Mouse (Mus musculus): ENCODE data around the gene Kbtbd2. TPM values are rescaled to one million over a fixed set of nuclear protein-coding genes. Genes with fewer than 3 reads are reported as not detected.

Gene Kbtbd2
- 30.6 and 31.6 TPM in 2 replicates for polyA plus RNA-seq (2015; fragmentation: Nextera tagmentation; extraction: Ambion mirVana)

DNA sequence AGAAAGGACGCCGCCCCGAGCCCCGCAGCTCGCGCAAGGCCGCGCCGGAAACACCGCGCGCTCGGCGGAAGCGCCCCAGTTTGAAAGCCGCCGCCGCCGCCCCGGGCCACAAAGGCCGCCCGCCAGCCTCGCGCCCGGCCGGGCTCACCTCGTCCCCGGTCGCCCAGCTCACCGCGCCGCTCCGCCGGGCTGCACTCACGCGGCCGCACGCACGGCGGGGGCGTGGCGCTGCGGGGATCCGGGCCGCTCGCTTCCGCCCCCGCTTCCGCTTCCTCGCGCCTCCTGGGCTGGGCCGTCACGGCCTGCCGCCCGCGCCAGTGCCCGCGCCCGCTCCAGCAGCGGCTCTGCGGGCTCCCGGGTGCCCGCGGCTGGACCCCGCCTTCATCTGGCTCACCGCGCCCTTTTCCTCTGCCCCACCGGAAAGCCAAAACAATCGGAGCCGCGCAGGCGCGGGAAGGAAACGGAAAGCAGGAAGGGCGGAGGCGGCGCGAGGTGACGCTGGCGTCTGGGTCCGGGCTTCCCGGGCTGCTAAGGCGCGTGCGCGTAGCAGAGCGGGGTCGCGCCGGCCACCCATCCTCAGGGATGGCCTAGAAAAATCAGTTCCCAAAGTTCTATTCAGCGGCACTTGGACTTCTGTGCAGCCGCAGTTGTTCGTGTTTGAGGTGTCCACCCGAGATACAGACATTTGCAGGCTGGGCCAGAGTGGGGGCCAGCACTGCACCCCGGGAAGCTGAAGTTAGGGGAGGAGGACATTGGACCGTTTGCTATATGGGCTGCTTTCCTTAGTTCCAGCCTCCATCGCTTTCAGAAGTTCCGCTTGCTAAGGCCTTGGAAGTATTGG is at the start of gene Kbtbd2:
Gene Kbtbd2, minus strand, starts transcription at position 503 of the 841 bp plus-strand sequence.
- Histone ChIP-seq H3K9me3 (no peaks in the 10 kb centered on the region), H3K27me3 (no peaks in the 10 kb centered on the region), H3K36me3 (no peaks in the 10 kb centered on the region), H3K4me1 (peaks cover 24% of the 10 kb centered on the region), H3K27ac (peak within 1 kb of the TSS; percentile 100), H3K4me2 (peak within 1 kb of the TSS; percentile 67), H3K4me3 (peak within 1 kb of the TSS; percentile 92), H3K9ac (peak within 1 kb of the TSS; percentile 96)
- ATAC-seq (ENCODE audit: borderline replicate concordance, extremely low read depth, low FRiP score, low TSS enrichment) = peak; percentile 95
- WGBS = under 1% methylated on average over 96 of the region's 98 CpGs

DNA sequence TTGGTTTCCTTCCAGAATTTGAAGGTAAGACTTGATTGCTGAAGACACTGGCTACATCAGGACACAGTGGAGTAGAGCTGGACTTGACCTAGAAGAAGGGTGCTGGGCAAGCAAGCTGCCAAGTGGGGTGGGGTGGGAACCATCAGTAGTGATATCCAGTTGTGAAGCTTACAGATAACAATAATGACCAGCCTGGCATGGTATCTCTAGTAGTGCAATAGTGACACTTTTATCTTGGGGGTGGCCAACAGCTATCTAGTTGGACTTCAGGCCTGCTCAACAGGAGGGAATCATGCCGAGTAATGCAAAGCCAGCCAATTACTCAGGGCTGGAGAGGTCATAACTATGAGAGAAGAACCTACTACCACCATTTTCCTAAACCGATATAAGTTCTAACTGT is 46.8 kb upstream of the Kbtbd2 start:
- 85% methylated on average over 2 of the region's 2 CpGs for WGBS
- Histone ChIP-seq H3K9me3 (no peaks in the 10 kb centered on the region), H3K36me3 (peaks cover 11% of the 10 kb centered on the region; the same call in 1 of the 2 replicates), H3K27me3 (no peaks in the 10 kb centered on the region), H3K4me1 (no peaks in the 10 kb centered on the region), H3K27ac (no peak overlapping the region), H3K4me3 (no peak overlapping the region), H3K4me2 (no peak overlapping the region), H3K9ac (no peak overlapping the region)
- ATAC-seq (ENCODE audit: borderline replicate concordance, extremely low read depth, low FRiP score, low TSS enrichment) = no peak

- no peak overlapping the region for H3K27ac ChIP-seq
- H3K4me3 ChIP-seq = no peak overlapping the region
- H3K4me1 ChIP-seq = no peaks in the 10 kb centered on the region
- no peak for ATAC-seq (ENCODE audit: borderline replicate concordance, extremely low read depth, low FRiP score, low TSS enrichment)
- peaks cover 11% of the 10 kb centered on the region; the same call in 1 of the 2 replicates for H3K36me3 ChIP-seq
- no peak overlapping the region for H3K9ac ChIP-seq
- no peaks in the 10 kb centered on the region for H3K27me3 ChIP-seq
- H3K9me3 ChIP-seq = no peaks in the 10 kb centered on the region
- WGBS = 82% methylated on average over 3 of the region's 3 CpGs
- H3K4me2 ChIP-seq = no peak overlapping the region
Observed at GRCm38 (mm10) chr6:56843229-56843628, 45.6 kb upstream of the Kbtbd2 start.

GRCm38 (mm10) chr6:56837621-56838020 is 40.0 kb upstream of the Kbtbd2 start:
- WGBS = 89% methylated on average over 3 of the region's 3 CpGs
- Histone ChIP-seq H3K4me1 (peaks cover 17% of the 10 kb centered on the region), H3K4me2 (no peak overlapping the region), H3K27ac (no peak overlapping the region), H3K27me3 (no peaks in the 10 kb centered on the region), H3K9me3 (no peaks in the 10 kb centered on the region), H3K9ac (no peak overlapping the region), H3K36me3 (peaks cover 17% of the 10 kb centered on the region; the same call in 1 of the 2 replicates), H3K4me3 (no peak overlapping the region)
- ATAC-seq (ENCODE audit: borderline replicate concordance, extremely low read depth, low FRiP score, low TSS enrichment) = no peak

DNA sequence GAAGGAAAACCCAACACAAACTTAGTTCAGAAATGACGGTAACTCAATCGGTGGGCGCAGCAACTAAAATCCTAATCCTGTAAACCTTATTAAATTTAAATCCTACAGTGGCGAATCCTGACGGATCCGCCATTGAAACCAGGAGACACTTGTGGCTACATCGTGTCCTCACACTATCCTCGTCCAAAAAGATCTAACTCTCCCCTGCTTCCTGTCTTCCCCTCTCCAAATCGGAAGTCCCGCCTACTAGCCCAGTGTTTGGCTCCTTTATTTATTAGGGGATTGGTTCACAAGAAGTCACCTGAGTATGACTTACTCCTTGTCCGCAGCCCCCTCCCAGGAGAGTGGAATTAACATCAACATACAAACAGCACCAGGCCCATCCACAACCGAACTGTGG is 39.6 kb upstream of the Kbtbd2 start:
- H3K9me3 ChIP-seq = no peaks in the 10 kb centered on the region
- no peak overlapping the region for H3K4me3 ChIP-seq
- H3K9ac ChIP-seq = no peak overlapping the region
- H3K4me1 ChIP-seq = peaks cover 17% of the 10 kb centered on the region
- 92% methylated on average over 12 of the region's 12 CpGs for WGBS
- no peak overlapping the region for H3K27ac ChIP-seq
- H3K36me3 ChIP-seq = peaks cover 17% of the 10 kb centered on the region; the same call in 1 of the 2 replicates
- no peaks in the 10 kb centered on the region for H3K27me3 ChIP-seq
- ATAC-seq (ENCODE audit: borderline replicate concordance, extremely low read depth, low FRiP score, low TSS enrichment) = no peak
- H3K4me2 ChIP-seq = no peak overlapping the region

- Histone ChIP-seq H3K9ac (no peak overlapping the region), H3K4me3 (no peak overlapping the region), H3K4me1 (peaks cover 17% of the 10 kb centered on the region), H3K36me3 (peaks cover 12% of the 10 kb centered on the region; the same call in 1 of the 2 replicates), H3K27me3 (no peaks in the 10 kb centered on the region), H3K4me2 (no peak overlapping the region), H3K27ac (no peak overlapping the region), H3K9me3 (no peaks in the 10 kb centered on the region)
- ATAC-seq (ENCODE audit: borderline replicate concordance, extremely low read depth, low FRiP score, low TSS enrichment) = no peak
- WGBS = 85% methylated on average over 10 of the region's 10 CpGs
Observed at GRCm38 (mm10) chr6:56835532-56835931, 37.9 kb upstream of the Kbtbd2 start.

DNA sequence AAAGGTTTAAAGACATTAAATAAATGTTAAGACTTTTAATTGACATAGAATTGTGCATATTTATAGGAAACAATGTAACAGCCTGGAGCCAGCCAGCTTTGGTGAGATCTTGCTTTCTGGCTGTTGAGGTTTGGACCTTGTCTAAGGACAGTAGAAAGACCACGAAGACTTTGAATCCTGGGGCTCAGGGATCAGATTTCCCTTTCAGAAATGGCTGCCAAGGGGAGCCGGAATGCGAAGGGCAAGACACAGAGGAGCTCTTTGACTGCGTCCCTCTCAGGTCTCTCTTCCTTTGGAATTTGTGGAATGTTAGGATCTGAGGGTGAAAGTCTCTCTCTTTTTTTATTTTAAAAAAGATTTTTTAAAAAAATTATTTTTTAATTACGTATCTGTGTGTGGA is 37.2 kb upstream of the Kbtbd2 start:
- WGBS = 44% methylated on average over 5 of the region's 5 CpGs

DNA sequence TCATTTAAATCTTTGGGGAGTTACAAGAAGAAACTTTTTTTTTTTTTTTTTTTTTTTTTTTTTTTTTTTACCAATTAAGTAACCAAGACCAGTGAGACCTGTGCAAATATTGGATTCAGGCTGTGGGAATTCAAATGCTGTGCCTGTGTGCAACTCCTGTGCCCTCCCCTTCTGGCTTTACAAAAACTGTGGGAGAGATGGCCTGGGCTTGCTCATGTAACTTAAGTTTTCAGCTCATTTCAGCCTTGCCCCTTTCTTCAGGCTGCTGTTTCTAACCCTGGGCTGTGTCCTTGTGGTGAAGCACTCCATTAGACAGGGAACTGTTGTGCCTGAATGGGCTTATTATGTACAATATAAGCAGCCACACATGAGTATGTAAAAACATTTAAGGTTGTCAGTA is 35.2 kb upstream of the Kbtbd2 start:
- H3K27me3 ChIP-seq = no peaks in the 10 kb centered on the region
- H3K9ac ChIP-seq = peak overlapping the region; percentile 88
- H3K4me2 ChIP-seq = peak overlapping the region; percentile 75
- peaks cover 17% of the 10 kb centered on the region for H3K4me1 ChIP-seq
- H3K4me3 ChIP-seq = peak overlapping the region; percentile 82
- no peak overlapping the region for H3K27ac ChIP-seq
- peaks cover 9% of the 10 kb centered on the region; the same call in 1 of the 2 replicates for H3K36me3 ChIP-seq
- no peaks in the 10 kb centered on the region for H3K9me3 ChIP-seq
- ATAC-seq (ENCODE audit: borderline replicate concordance, extremely low read depth, low FRiP score, low TSS enrichment) = no peak

More for the DNA sequence above, 37.2 kb upstream of the Kbtbd2 start:
- H3K9me3 ChIP-seq = no peaks in the 10 kb centered on the region
- peaks cover 17% of the 10 kb centered on the region for H3K4me1 ChIP-seq
- H3K27me3 ChIP-seq = no peaks in the 10 kb centered on the region
- no peak overlapping the region for H3K9ac ChIP-seq
- H3K4me2 ChIP-seq = 0 out of 2 replicates have a peak overlapping the region, but pooled peaks have one; percentile 3
- H3K27ac ChIP-seq = peak overlapping the region; percentile 35
- peaks cover 10% of the 10 kb centered on the region; the same call in 1 of the 2 replicates for H3K36me3 ChIP-seq
- no peak overlapping the region for H3K4me3 ChIP-seq
- ATAC-seq (ENCODE audit: borderline replicate concordance, extremely low read depth, low FRiP score, low TSS enrichment) = no peak

DNA sequence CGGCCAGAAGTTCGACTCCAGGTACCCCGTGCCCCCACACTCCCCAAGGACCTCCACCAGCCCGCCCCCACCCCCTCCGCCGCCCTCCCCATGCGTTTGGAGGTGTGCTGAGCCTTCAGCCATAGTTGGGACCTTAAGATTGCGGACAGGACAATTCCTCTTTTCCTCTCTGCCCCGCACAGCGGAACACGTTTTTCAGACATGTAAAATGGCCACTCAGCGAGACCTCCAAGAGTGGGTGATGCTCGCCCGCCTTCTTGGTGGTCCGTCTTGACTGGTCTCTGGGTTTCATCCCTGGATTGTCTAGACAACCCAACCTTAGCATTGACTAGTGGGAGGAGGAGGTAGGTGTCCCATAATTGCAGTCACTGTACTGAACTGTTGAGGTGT is 34.8 kb upstream of the Kbtbd2 start:
- H3K9ac ChIP-seq = peak overlapping the region; percentile 88
- peak; percentile 3; the same call in 1 of the 2 replicates for ATAC-seq (ENCODE audit: borderline replicate concordance, extremely low read depth, low FRiP score, low TSS enrichment)
- H3K36me3 ChIP-seq = peaks cover 9% of the 10 kb centered on the region; the same call in 1 of the 2 replicates
- peak overlapping the region; percentile 75 for H3K4me2 ChIP-seq
- WGBS = 2% methylated on average over 15 of the region's 15 CpGs
- no peaks in the 10 kb centered on the region for H3K9me3 ChIP-seq
- peak overlapping the region; percentile 92 for H3K27ac ChIP-seq
- H3K4me1 ChIP-seq = peaks cover 17% of the 10 kb centered on the region
- no peaks in the 10 kb centered on the region for H3K27me3 ChIP-seq
- H3K4me3 ChIP-seq = peak overlapping the region; percentile 82

- peak within 1 kb of the TSS; percentile 88 for H3K9ac ChIP-seq
- no peaks in the 10 kb centered on the region for H3K27me3 ChIP-seq
- ATAC-seq (ENCODE audit: borderline replicate concordance, extremely low read depth, low FRiP score, low TSS enrichment) = peak; percentile 98
- H3K4me3 ChIP-seq = peak within 1 kb of the TSS; percentile 82
- H3K4me1 ChIP-seq = peaks cover 17% of the 10 kb centered on the region
- peak within 1 kb of the TSS; percentile 75 for H3K4me2 ChIP-seq
- H3K27ac ChIP-seq = peak within 1 kb of the TSS; percentile 92
- under 1% methylated on average over 44 of the region's 58 CpGs for WGBS
- H3K9me3 ChIP-seq = no peaks in the 10 kb centered on the region
- peaks cover 8% of the 10 kb centered on the region; the same call in 1 of the 2 replicates for H3K36me3 ChIP-seq
Observed at GRCm38 (mm10) chr6:56831697-56832406, 34.2 kb upstream of the Kbtbd2 start, which contains the start of gene Fkbp9. TSS of gene Fkbp9 (plus strand) at chr6:56832059.

- no peaks in the 10 kb centered on the region for H3K36me3 ChIP-seq
- no peaks in the 10 kb centered on the region for H3K4me1 ChIP-seq
- H3K9ac ChIP-seq = no peak overlapping the region
- H3K9me3 ChIP-seq = no peaks in the 10 kb centered on the region
- no peak overlapping the region for H3K27ac ChIP-seq
- no peak overlapping the region for H3K4me3 ChIP-seq
- WGBS = 47% methylated on average over 3 of the region's 3 CpGs
- no peaks in the 10 kb centered on the region for H3K27me3 ChIP-seq
- no peak for ATAC-seq (ENCODE audit: borderline replicate concordance, extremely low read depth, low FRiP score, low TSS enrichment)
- no peak overlapping the region for H3K4me2 ChIP-seq
Observed at GRCm38 (mm10) chr6:56825657-56826056, 28.0 kb upstream of the Kbtbd2 start.

GRCm38 (mm10) chr6:56819124-56819487 is 21.5 kb upstream of the Kbtbd2 start:
- H3K4me1 ChIP-seq = no peaks in the 10 kb centered on the region
- H3K27ac ChIP-seq = peak overlapping the region; percentile 66; the same call in 1 of the 2 replicates
- H3K36me3 ChIP-seq = no peaks in the 10 kb centered on the region
- ATAC-seq (ENCODE audit: borderline replicate concordance, extremely low read depth, low FRiP score, low TSS enrichment) = no peak
- H3K27me3 ChIP-seq = no peaks in the 10 kb centered on the region
- no peak overlapping the region for H3K9ac ChIP-seq
- no peaks in the 10 kb centered on the region for H3K9me3 ChIP-seq
- 54% methylated on average over 2 of the region's 2 CpGs for WGBS
- H3K4me2 ChIP-seq = no peak overlapping the region
- H3K4me3 ChIP-seq = no peak overlapping the region

All from lung, embryonic 15.5 days (tissue).